Mouse (Mus musculus) C2C12 (cell line): ENCODE results near the gene Synj2.

Experiments used
- CEBPB ChIP-seq: IDR thresholded peaks from one replicate; pipeline ENCODE4 v1.6.1; 2011; ENCODE audit warnings: low read depth, mild to moderate bottlenecking, control low read depth, moderate library complexity
- CTCF ChIP-seq: IDR thresholded peaks from one replicate; pipeline ENCODE4 v1.5.1; 2011; ENCODE audit not compliant: control insufficient read depth, insufficient read depth, insufficient read length
- MYOD1 ChIP-seq: IDR thresholded peaks from one replicate; pipeline ENCODE4 v1.6.1; 2011; ENCODE audit warnings: low read depth; ENCODE audit not compliant: control insufficient read depth, insufficient read length
- USF1 ChIP-seq: IDR thresholded peaks from one replicate; pipeline ENCODE4 v1.6.1; 2011; ENCODE audit warnings: low read depth, mild to moderate bottlenecking, control low read depth, moderate library complexity

GRCm38 (mm10) chr17:6067613-6068012 is 126.5 kb downstream of the Synj2 start:
- TF ChIP-seq CTCF (no peak), CEBPB (no peak), USF1 (no peak), MYOD1 (no peak)
